Mouse (Mus musculus) cerebellum, adult 11 months (tissue): ENCODE data around the gene Mpp3.

Source experiments
- DNase-seq: peaks from one replicate; pipeline ENCODE4 v3.0.0; 2022

Mpp3 gene

GRCm38 (mm10) chr11:102028087-102028816 lies at the start of gene Mpp3:
Gene Mpp3, minus strand, starts transcription at chr11:102028461.
- no peak for DNase-seq

DNA sequence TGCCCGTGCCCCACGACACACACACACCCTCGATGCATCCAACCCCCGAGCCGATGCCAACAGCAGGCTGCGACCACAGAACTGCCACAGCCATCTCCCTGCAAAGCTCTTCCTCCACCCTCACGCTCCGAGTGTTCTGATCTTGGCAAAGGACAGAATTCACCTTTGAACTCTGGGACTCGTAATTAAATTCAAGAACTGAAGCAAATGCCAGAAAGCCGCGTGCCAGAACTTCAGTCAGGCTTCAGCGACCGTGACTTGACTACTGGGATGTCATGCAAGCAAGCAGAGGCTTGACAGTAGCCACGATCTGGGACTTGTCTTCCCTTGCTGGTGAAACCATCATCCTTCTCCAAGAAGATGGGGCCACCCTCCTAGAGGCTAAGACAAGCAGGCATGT lies 45.5 kb upstream of the Mpp3 start:
- no peak for DNase-seq

GRCm38 (mm10) chr11:102072729-102073128 lies 44.5 kb upstream of the Mpp3 start:
- no peak for DNase-seq

DNA sequence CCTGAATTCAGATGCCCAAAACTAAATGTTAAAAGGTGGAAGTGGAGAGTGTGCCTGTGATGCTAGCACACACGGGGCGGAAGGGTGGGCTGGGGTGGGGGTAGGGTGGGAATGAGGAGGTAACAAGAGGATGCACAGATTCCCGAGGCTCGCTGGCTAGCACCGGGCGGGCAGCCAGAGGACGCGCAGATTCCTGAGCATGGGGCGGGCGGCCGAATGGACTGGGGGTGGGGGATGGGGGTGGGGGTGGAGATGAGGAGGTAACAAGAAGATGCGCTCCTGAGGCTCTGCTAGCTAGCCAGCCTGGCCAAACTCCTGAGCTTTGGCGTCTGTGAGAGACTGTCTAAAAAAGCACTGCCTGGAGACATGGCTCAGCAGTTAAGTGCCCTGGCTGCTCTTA lies 42.2 kb upstream of the Mpp3 start:
- no peak for DNase-seq

- no peak for DNase-seq
Measured at GRCm38 (mm10) chr11:102069633-102070032, 41.4 kb upstream of the Mpp3 start.

DNA sequence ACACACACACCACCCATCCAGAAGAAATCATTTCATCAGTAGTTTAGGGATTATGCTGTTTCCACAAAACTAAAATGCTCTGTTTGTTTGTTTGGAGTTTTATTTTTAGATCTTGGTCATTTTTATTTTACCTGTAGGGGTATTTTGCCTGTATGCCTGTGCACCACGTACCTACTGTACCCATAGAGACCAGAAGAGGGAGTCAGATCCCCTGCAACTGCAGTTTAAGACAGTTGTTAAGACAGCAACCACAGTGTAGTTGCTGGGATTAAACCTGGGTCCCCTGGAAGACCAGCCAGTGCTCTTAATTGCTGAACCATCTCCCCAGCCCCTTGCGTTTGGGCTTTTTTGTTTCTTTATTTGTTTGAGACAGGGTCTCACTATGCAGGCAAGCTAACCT lies 40.7 kb upstream of the Mpp3 start:
- no peak for DNase-seq

- no peak for DNase-seq
Measured at GRCm38 (mm10) chr11:102063076-102063475, 34.8 kb upstream of the Mpp3 start.

- DNase-seq = no peak
Measured at GRCm38 (mm10) chr11:102061941-102062473, 33.7 kb upstream of the Mpp3 start.

GRCm38 (mm10) chr11:102061236-102061940 lies 33.1 kb upstream of the Mpp3 start:
- DNase-seq = peak; percentile 78

DNA sequence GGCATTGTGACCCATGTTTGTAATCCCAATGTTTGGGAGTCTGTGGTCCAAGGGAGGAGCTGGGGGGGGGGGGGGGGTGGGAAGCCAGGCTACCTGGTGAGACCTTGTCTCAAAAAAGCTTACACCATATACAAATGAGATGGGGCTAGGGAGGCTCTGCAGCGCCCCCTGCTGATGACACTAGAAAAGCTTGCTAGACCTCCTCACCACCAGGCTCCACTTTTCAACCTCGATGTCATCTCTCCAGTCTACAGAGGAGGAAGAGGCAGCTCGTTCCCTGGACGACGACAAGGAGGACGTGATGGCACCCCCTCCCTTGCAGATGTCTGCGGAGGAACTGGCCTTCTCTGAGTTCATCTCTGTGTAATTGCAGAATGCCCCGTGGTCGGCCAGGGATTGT lies 25.6 kb upstream of the Mpp3 start:
- peak; percentile 68 for DNase-seq

DNA sequence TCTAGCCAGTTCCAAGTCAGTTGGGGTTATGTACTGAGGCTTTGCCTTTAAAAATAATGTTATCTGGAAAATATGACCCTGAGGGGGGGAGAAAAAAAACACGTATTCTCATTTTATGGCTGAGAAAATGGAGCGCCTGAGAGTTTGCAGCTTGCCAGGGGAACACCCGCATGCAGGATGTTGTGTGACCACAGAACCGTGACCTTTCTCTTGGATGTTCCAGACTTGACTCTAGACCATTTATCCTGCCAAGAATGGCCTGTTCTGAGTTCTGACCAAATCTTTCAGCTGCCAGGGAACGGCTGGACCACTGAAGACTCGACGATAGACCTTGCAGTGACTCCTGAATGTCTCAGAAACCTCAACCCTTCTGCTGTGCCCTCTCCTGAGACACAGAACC lies 24.9 kb upstream of the Mpp3 start:
- no peak for DNase-seq

- no peak for DNase-seq
Measured at GRCm38 (mm10) chr11:102052697-102053096, 24.4 kb upstream of the Mpp3 start.

DNA sequence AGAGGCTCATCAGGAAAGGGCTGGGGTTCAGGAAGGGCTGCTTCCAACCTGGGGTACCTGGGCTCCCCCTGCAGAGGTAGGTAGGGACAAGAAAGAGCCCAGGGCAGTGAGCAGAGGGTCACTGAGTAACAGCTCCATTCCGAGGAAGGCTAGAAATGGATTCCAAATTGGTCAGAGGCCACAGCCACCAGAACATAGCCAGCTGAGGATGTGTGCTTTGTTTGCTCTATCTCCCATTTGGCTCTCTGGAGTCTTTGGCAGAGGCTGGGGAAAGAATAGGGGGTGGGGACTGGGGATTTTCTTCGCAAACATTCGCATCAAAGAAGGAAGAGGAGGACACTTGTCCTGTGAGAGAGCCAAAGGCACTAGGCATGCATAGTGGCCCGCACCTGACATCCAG lies 23.7 kb upstream of the Mpp3 start:
- DNase-seq = no peak

DNA sequence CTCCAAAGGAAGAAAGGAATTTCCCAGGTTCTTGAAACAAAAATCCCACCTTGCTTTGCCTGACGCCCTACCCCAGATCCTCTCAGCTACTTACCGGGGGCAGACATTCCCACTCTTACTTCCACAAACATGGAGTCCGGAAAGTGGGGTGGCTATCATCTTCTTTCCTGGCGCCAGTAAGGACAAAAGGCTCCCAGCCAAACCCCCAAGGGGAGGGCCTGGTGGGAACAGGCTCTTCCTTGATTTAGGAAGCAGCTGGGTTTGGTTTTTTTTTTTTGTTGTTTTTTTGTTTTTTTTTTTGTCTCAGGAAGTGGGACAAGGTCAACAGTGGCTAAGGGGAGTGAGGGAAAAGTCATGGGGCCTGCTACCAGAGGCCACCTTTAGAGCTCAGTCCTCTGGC lies 23.3 kb upstream of the Mpp3 start:
- no peak for DNase-seq

- DNase-seq = no peak
Measured at GRCm38 (mm10) chr11:102049875-102050482, 21.7 kb upstream of the Mpp3 start.

DNA sequence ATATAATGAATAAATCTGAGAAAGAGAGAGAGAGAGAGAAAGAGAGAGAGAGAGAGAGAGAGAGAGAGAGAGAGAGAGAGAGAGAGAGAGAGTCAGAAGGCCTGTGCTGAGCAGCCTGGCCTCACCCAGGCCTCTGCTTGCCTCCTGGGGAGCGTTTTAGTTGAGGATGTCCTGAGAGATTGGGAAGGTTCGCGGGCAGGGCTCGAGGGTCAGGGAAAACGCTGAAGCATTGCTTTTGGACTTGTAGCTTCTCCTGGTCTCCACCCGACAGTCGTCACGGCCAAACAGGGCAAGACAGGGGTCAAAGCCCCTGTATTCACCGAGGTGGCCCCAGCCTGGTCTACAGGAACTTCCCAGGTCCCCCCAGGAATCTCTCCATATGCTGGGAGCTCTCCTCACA lies 18.3 kb upstream of the Mpp3 start:
- DNase-seq = no peak

DNA sequence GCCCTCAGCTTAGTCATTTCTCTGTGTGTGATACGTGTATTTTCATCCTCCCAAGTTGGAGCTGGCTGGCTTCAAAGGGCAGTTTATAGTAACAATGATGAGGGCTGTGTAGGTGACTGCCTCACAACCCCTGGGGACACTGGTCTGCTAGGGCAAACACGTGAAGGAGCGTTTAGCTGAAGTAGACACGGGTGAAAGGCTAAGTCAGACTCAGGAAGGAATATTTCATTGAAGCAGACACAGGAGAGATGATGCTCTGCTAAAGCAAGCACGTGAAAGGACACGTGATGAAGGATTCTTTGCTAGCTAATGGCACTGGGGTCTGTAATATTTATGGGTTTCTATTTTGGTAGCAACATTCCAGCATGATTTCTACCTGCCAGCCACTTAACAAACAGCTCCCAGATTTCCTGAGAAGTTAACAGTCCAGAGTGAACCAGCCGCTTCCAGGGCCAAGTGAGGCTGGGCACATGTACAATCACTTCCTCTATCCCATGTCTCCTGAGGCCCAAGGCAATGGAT lies 16.5 kb upstream of the Mpp3 start:
- no peak for DNase-seq

GRCm38 (mm10) chr11:102043381-102043780 lies 15.1 kb upstream of the Mpp3 start:
- no peak for DNase-seq

DNA sequence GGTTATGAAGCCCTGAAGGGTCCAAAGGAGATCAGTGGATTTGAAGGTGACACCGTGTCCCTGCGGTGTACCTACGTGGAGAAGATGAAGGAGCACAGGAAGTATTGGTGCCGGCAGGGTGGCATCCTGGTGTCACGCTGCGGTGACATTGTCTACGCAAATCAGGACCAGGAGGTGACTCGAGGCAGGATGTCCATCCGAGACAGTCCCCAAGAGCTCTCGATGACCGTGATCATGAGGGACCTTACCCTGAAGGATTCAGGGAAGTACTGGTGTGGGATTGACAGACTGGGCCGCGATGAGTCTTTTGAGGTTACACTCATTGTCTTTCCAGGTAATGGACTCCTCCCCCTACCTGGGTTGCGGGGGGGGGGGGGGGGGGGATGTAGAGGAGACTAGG lies 14.7 kb upstream of the Mpp3 start:
- no peak for DNase-seq

- no peak for DNase-seq
Measured at GRCm38 (mm10) chr11:102041350-102041949, 13.2 kb upstream of the Mpp3 start, which contains the start of gene Cd300lg. Gene Cd300lg, plus strand, starts transcription at chr11:102041509.

DNA sequence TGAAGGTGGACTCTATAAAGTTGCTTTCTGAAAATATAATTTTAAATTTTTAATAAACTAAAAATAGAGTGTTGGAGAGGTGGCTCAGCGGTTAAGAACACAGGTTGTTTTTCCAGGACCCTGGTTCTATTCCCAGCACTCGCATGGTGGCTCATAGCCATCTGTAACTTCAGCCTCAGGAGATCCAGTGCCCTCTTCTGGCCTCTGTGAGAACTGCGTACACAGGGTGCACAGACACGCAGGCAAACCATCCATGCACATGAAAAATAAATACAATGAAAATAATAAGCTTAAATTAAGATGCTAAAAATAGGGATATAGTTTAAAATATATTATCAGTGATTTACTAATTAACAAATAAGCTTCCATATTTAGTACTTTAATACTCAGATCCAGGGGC lies 12.4 kb upstream of the Mpp3 start:
- no peak for DNase-seq

DNA sequence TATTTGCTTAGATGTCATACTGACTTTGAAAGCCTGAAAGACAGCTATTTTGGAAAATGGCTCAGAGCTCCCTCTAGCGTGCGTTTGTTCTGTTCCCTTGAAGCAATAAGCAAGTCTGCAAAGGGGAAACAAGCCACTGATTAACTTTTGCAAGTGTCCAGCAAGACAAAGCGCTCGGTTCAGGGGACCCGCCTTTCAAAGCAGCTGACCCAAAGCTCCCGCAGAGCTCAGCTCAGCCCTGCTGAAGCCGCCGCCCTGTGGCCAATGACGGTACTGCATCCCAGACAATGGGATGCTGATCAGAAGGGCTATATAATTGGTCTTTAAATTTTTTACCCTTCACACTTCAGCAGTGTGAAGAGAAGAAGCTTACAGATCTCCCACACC lies 11.9 kb upstream of the Mpp3 start:
- DNase-seq = peak; percentile 82

DNA sequence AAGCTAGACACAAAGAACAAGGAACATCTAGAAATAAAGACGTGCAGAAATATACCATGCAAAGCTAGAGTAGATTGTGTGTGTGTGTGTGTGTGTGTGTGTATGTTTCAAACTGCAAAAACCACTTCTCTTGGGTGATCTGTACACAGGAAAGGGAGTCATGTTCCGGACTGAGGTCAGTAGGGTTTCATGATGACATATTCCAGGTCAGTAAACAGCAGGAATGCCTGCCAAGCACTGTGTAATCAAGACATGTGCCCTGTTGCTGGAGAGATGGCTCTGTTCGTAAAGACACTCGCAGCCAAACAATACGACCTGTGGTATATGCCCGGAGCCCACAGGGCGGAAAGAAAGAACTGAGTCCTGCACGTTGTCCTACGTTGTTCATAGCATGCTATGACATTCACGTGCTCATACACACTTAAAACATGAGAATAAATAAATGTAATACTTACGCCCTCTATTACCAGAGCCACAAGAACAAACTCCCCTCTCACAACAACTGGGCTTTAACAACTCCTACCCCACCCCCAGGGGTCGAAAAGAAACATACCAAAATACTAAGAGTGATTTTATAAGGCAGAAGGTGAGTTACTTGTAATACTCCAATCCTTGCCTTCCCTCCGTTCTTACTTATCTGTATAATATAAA lies 11.4 kb upstream of the Mpp3 start:
- DNase-seq = no peak
